Mouse (Mus musculus) cerebellum, adult 2 months (tissue): ENCODE data around the gene Akap1.

Source experiments
- CTCF ChIP-seq: fragments of 200-500 bp; IDR thresholded peaks from 2 replicates; pipeline ENCODE4 v1.5.1; 2011; ENCODE audit warnings: low read depth, mild to moderate bottlenecking, control low read depth, low read length, moderate library complexity, borderline replicate concordance; ENCODE audit not compliant: insufficient read depth
- POLR2A ChIP-seq: fragments of 200-500 bp; IDR thresholded peaks from 2 replicates; pipeline ENCODE4 v1.6.1; 2011; ENCODE audit warnings: low read length, control low read depth, borderline replicate concordance; ENCODE audit not compliant: insufficient read depth

DNA sequence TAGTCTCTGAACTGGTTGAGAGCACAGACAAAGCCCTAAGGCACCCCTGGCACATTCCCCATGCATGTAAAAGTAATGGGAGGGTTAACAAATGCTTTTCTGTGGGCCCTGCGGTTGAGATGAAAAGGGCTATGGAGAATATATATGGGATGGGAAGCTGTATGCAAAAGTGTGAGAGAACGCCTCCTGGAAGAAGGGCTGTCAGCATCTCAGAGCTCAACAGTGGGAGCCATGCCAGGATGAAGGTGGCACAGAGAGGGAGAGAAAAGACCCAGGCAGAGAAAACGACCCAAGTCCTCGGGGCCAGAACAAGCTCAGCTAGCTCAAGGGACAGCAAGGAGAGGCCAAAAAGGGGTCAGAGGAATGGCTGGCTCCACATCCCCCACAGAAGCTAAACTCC, 8.6 kb downstream of the Akap1 start:
- no peak for TF ChIP-seq CTCF
- TF ChIP-seq POLR2A = no peak
